Mouse (Mus musculus) lung, postnatal 0 days (tissue): Measurements from ENCODE around the gene Tulp2. TPM values are rescaled to one million over a fixed set of nuclear protein-coding genes. Genes with fewer than 3 reads are reported as not detected.
A peak's percentile ranks its signal among the peaks of the same experiment; 100 is the strongest.

Source experiments
- ATAC-seq: fragments of 200-750 bp; cut with Nextera tagmentation; 2 replicates; pipeline ENCODE4 v1.8.0; 2017; ENCODE audit warnings: moderate library complexity
- DNase-seq: peaks from one replicate; pipeline ENCODE4 v3.0.0-alpha.2; 2016; ENCODE audit warnings: low spot score
- H3K27ac ChIP-seq: fragments of 300-500 bp; sonication (generic); 2 replicates; pipeline ENCODE4 v1.5.1; 2014; ENCODE audit warnings: antibody characterized with exemption, mild to moderate bottlenecking, low read length, mixed read lengths
- H3K27me3 ChIP-seq: fragments of 300-500 bp; sonication (generic); replicated peaks from 2 replicates; pipeline ENCODE4 v1.6.1; 2014; ENCODE audit warnings: low read length, mixed read lengths; ENCODE audit not compliant: insufficient read depth
- H3K36me3 ChIP-seq: fragments of 300-500 bp; sonication (generic); 2 replicates; pipeline ENCODE4 v1.6.1; 2014; ENCODE audit warnings: low read length, mixed read lengths; ENCODE audit not compliant: insufficient read depth
- H3K4me1 ChIP-seq: fragments of 300-500 bp; sonication (generic); 2 replicates; pipeline ENCODE4 v1.6.1; 2014; ENCODE audit warnings: antibody characterized with exemption, low read depth, low read length, mixed read lengths; ENCODE audit not compliant: insufficient read depth
- H3K4me2 ChIP-seq: fragments of 300-500 bp; sonication (generic); replicated peaks from 2 replicates; pipeline ENCODE4 v1.6.1; 2014; ENCODE audit warnings: low read depth, mild to moderate bottlenecking, low read length, moderate library complexity, mixed read lengths
- H3K4me3 ChIP-seq: fragments of 300-500 bp; sonication (generic); 2 replicates; pipeline ENCODE4 v1.5.1; 2014; ENCODE audit warnings: low read depth, low read length
- H3K9ac ChIP-seq: fragments of 300-500 bp; sonication (generic); replicated peaks from 2 replicates; pipeline ENCODE4 v1.6.1; 2014; ENCODE audit warnings: low read depth, mild to moderate bottlenecking
- H3K9me3 ChIP-seq: fragments of 300-500 bp; sonication (generic); 2 replicates; pipeline ENCODE4 v1.6.1; 2016; ENCODE audit warnings: low read length, mixed read lengths
- CTCF ChIP-seq: IDR thresholded peaks from 2 replicates; pipeline ENCODE4 v1.5.1; 2016; ENCODE audit warnings: antibody characterized with exemption, mild to moderate bottlenecking
- EP300 ChIP-seq: IDR thresholded peaks from 2 replicates; pipeline ENCODE4 v1.6.1; 2016; ENCODE audit warnings: antibody characterized with exemption, mild to moderate bottlenecking, control low read depth
- WGBS: fragments of 180-500 bp; shearing (Covaris S2); extraction: QIAGEN DNeasy Blood & Tissue Kit; methylation state at CpG from one replicate; pipeline ENCODE4 v1.1.7; 2014; 5-methylcytosine and 5-hydroxymethylcytosine counted together
- microRNA-seq: library from miRNA; unstranded; fragments of <30 nt; microRNA quantifications from one replicate; pipeline ENCODE4, GENCODE M21; 2016
- polyA plus RNA-seq: library from polyadenylated mRNA; unstranded; fragments of >200 nt; fragmentation: Nextera tagmentation; extraction: Ambion mirVana; gene quantifications from 2 replicates; pipeline ENCODE4 v1.2.1, GENCODE M21; 2015

Tulp2 gene
- polyA plus RNA-seq, 1 experiment from 2014 or later: 0.25 TPM

GRCm38 (mm10) chr7:45567780-45568516 lies 86.3 kb downstream of the Tulp2 start:
- DNase-seq: peak; percentile 98
- H3K27ac ChIP-seq: peak overlapping the region; percentile 94
- no peaks in the 10 kb centered on the region for H3K27me3 ChIP-seq
- H3K9ac ChIP-seq: peak overlapping the region; percentile 32; the same call in 1 of the 2 replicates
- H3K4me2 ChIP-seq: peak overlapping the region; percentile 62
- H3K36me3 ChIP-seq: no peaks in the 10 kb centered on the region
- no peaks in the 10 kb centered on the region for H3K9me3 ChIP-seq
- peak; percentile 96 for ATAC-seq
- peak overlapping the region; percentile 30 for H3K4me3 ChIP-seq
- peaks cover 14% of the 10 kb centered on the region for H3K4me1 ChIP-seq
- 3% methylated on average over 24 of the region's 24 CpGs for WGBS
- TF ChIP-seq CTCF (peak; percentile 18), EP300 (peak; percentile 78)

- Histone ChIP-seq H3K4me3 (peak overlapping the region; percentile 30; the same call in 1 of the 2 replicates), H3K4me2 (peak overlapping the region; percentile 62), H3K27ac (peak overlapping the region; percentile 94), H3K27me3 (no peaks in the 10 kb centered on the region), H3K9me3 (no peaks in the 10 kb centered on the region), H3K36me3 (no peaks in the 10 kb centered on the region), H3K9ac (no peak overlapping the region), H3K4me1 (peaks cover 14% of the 10 kb centered on the region)
- WGBS: 73% methylated on average over 10 of the region's 10 CpGs
- DNase-seq: peak; percentile 82
- peak; percentile 41 for ATAC-seq
- TF ChIP-seq CTCF: no peak
- TF ChIP-seq EP300: no peak; the same call in 1 of the 2 replicates
These were observed 87.2 kb downstream of the Tulp2 start for GRCm38 (mm10) chr7:45568601-45569473.

- Histone ChIP-seq H3K4me1 (peaks cover 14% of the 10 kb centered on the region), H3K4me3 (peak within 1 kb of the TSS; percentile 67), H3K4me2 (peak within 1 kb of the TSS; percentile 85), H3K27me3 (no peaks in the 10 kb centered on the region), H3K9me3 (no peaks in the 10 kb centered on the region), H3K9ac (peak within 1 kb of the TSS; percentile 62), H3K36me3 (no peaks in the 10 kb centered on the region), H3K27ac (peak within 1 kb of the TSS; percentile 94)
- TF ChIP-seq CTCF (peak; percentile 4; the same call in 1 of the 2 replicates), EP300 (no peak)
- DNase-seq (peak; percentile 87), ATAC-seq (peak; percentile 62)
- WGBS: under 1% methylated on average over 40 of the region's 42 CpGs
These were observed 88.5 kb downstream of the Tulp2 start, which contains the start of gene Bcat2 for GRCm38 (mm10) chr7:45570103-45570741. Gene Bcat2, plus strand, starts transcription at chr7:45570153.

GRCm38 (mm10) chr7:45571966-45572365 lies 90.3 kb downstream of the Tulp2 start:
- H3K36me3 ChIP-seq: peaks cover 5% of the 10 kb centered on the region; the same call in 1 of the 2 replicates
- no peaks in the 10 kb centered on the region for H3K9me3 ChIP-seq
- WGBS: 31% methylated on average over 1 of the region's 1 CpGs
- H3K4me2 ChIP-seq: no peak overlapping the region
- H3K4me1 ChIP-seq: peaks cover 14% of the 10 kb centered on the region
- no peaks in the 10 kb centered on the region for H3K27me3 ChIP-seq
- ATAC-seq (no peak), DNase-seq (no peak)
- H3K9ac ChIP-seq: no peak overlapping the region
- no peak overlapping the region for H3K4me3 ChIP-seq
- TF ChIP-seq CTCF: no peak
- TF ChIP-seq EP300: no peak
- no peak overlapping the region for H3K27ac ChIP-seq

Small RNAs within 50 kb of the gene (microRNA-seq; reads per million reads assigned to microRNA genes)
- gene Gm22133: not detected

Other genes with a start within 250 kb of the Tulp2 start
- 9.1 and 9.8 TPM in 2 replicates for gene Cd37, start 242.8 kb upstream of the Tulp2 start, polyA plus RNA-seq
- gene Slc6a16, start 240.8 kb upstream of the Tulp2 start, polyA plus RNA-seq: not detected in 2 replicates
- gene Slc6a21, start 204.4 kb upstream of the Tulp2 start, polyA plus RNA-seq: not detected in 2 replicates
- 19.2 and 21.9 TPM in 2 replicates for gene Trpm4, start 148.1 kb upstream of the Tulp2 start, polyA plus RNA-seq
- 0.50 and 0.54 TPM in 2 replicates for gene Hrc, start 146.6 kb upstream of the Tulp2 start, polyA plus RNA-seq
- 1.8 and 2.0 TPM in 2 replicates for gene Ppfia3, start 114.9 kb upstream of the Tulp2 start, polyA plus RNA-seq
- gene Lin7b, start 111.3 kb upstream of the Tulp2 start, polyA plus RNA-seq: 0.49 TPM in 1 of 2 replicates, not detected in the other
- 85.3 and 104 TPM in 2 replicates for gene Snrnp70, start 86.1 kb upstream of the Tulp2 start, polyA plus RNA-seq
- gene Kcna7, start 76.2 kb upstream of the Tulp2 start, polyA plus RNA-seq: 0.16 and 0.24 TPM in 2 replicates
- 7.1 and 7.2 TPM in 2 replicates for gene Ntf5, start 68.2 kb upstream of the Tulp2 start, polyA plus RNA-seq
- 4.5 and 4.7 TPM in 2 replicates for gene Lhb, start 61.1 kb upstream of the Tulp2 start, polyA plus RNA-seq
- gene Gys1, start 47.0 kb upstream of the Tulp2 start, polyA plus RNA-seq: 19.2 and 19.6 TPM in 2 replicates
- gene Ruvbl2, start 43.8 kb upstream of the Tulp2 start, polyA plus RNA-seq: 59.9 and 63.5 TPM in 2 replicates
- gene Ftl1, start 22.0 kb upstream of the Tulp2 start, polyA plus RNA-seq: 5,808 and 6,026 TPM in 2 replicates
- 144 and 155 TPM in 2 replicates for gene Bax, start 15.0 kb upstream of the Tulp2 start, polyA plus RNA-seq
- gene Gm45808, start 4.9 kb downstream of the Tulp2 start, polyA plus RNA-seq: not detected in 2 replicates
- 3.5 and 4.5 TPM in 2 replicates for gene Dhdh, start 6.9 kb downstream of the Tulp2 start, polyA plus RNA-seq
- gene Nucb1, start 28.5 kb downstream of the Tulp2 start, polyA plus RNA-seq: 203 and 213 TPM in 2 replicates
- 36.6 and 39.1 TPM in 2 replicates for gene Ppp1r15a, start 44.4 kb downstream of the Tulp2 start, polyA plus RNA-seq
- gene Plekha4, start 44.5 kb downstream of the Tulp2 start, polyA plus RNA-seq: 2.0 and 2.1 TPM in 2 replicates
- gene Hsd17b14, start 73.0 kb downstream of the Tulp2 start, polyA plus RNA-seq: 0.95 and 1.4 TPM in 2 replicates
- gene Bcat2, start 88.3 kb downstream of the Tulp2 start, polyA plus RNA-seq: 29.4 and 39.8 TPM in 2 replicates
- gene Fgf21, start 133.6 kb downstream of the Tulp2 start, polyA plus RNA-seq: not detected in 2 replicates
- 0.13 and 0.18 TPM in 2 replicates for gene Fut1, start 135.4 kb downstream of the Tulp2 start, polyA plus RNA-seq
- gene Izumo1, start 139.9 kb downstream of the Tulp2 start, polyA plus RNA-seq: 0.19 and 0.32 TPM in 2 replicates
- 43.3 and 49.0 TPM in 2 replicates for gene Rasip1, start 145.6 kb downstream of the Tulp2 start, polyA plus RNA-seq
- gene Mamstr, start 158.1 kb downstream of the Tulp2 start, polyA plus RNA-seq: 4.0 and 4.8 TPM in 2 replicates
- gene Fut2, start 184.5 kb downstream of the Tulp2 start, polyA plus RNA-seq: 0.27 and 0.84 TPM in 2 replicates
- gene Ntn5, start 202.1 kb downstream of the Tulp2 start, polyA plus RNA-seq: 2.4 TPM in 2 replicates
- gene Sec1, start 212.5 kb downstream of the Tulp2 start, polyA plus RNA-seq: 1.0 and 2.0 TPM in 2 replicates
- 1.5 and 2.4 TPM in 2 replicates for gene Car11, start 218.0 kb downstream of the Tulp2 start, polyA plus RNA-seq
- 6.8 and 9.4 TPM in 2 replicates for gene Dbp, start 223.2 kb downstream of the Tulp2 start, polyA plus RNA-seq
- 720 and 782 TPM in 2 replicates for gene Rpl18, start 233.6 kb downstream of the Tulp2 start, polyA plus RNA-seq
- gene Sphk2, start 236.1 kb downstream of the Tulp2 start, polyA plus RNA-seq: 17.9 and 18.2 TPM in 2 replicates
- gene Fam83e, start 239.3 kb downstream of the Tulp2 start, polyA plus RNA-seq: 1.7 and 2.3 TPM in 2 replicates
- not detected in 2 replicates for gene Spaca4, start 243.9 kb downstream of the Tulp2 start, polyA plus RNA-seq